Mouse (Mus musculus) layer of hippocampus, adult 11-12 months (tissue): ENCODE data around the gene Sdc4.

Experiments
- DNase-seq: peaks from one replicate; pipeline ENCODE4 v3.0.0; 2022; ENCODE audit warnings: low spot score

Gene Sdc4

DNA sequence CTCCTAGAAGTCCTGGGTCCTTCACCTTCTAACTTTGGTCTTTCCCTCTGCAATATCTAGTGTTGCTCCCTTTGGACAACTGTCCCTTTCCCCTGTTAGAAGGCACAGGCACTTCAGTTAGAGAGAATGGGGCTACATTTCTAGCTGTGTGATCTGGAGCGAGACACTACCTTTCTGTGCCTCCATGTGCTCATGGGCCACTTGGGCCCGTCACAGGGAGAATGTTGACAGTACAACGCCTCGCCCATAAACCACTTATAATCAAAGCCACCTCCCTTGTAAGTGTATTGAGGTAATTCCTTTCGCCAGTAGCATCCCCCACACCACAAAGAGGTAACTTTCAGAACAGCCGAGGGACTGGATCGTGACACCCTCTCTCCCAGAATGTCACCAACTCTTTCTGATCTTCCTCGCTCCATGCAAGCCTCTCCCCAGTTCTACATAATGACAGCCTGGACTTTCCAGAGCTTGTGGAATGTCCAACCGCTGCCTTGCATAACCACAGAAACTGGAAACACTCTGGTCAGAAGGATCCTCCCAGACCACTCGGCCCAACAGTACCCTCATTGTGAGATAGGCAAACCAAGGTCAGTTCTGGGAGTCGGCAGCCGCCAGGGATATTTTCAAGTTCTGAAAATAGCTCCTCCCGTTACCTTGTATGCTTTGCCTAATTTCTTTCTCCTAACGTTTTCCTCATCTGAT lies 5.8 kb upstream of the Sdc4 start:
- DNase-seq: no peak

DNA sequence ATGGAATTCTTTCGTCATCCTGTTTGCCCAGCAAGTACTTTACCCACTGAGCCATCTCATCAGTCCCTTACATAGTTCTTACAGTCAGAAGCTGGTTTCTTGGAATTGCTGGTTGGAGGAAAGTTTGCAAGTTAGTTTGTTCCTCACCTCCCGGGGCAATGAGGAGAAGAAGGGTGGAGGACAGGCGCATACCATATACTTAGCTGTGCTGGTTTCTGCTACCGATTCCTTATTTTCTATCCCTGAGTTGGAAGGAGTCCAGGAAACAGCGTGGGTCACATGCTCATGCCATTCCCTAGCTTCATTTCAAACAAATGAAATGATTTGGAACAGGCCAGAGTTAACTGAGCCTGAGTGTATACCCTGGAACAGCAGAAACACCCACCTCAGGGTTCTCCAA lies 5.2 kb upstream of the Sdc4 start:
- DNase-seq: no peak

DNA sequence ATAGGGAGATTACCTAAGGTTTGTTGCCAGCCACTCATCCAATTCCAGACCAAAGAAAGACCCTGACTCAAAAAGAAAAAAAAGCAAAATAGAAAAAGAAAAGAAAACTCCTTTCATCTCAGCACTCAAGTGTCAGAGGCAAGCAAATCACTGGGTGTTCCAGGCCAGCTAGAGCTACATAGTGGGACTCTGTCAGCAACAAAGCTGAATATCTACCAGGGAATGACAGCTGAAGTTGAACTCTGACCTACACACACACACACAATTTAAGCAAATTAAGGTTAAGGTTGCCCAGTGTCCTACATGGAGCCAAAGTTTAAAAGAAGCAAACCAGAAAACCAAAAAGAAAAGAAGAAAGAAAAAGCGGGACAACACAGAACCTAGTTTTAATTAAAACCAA lies 4.5 kb upstream of the Sdc4 start:
- no peak for DNase-seq

GRCm38 (mm10) chr2:164446086-164446469 lies 2.4 kb upstream of the Sdc4 start:
- DNase-seq: no peak

DNA sequence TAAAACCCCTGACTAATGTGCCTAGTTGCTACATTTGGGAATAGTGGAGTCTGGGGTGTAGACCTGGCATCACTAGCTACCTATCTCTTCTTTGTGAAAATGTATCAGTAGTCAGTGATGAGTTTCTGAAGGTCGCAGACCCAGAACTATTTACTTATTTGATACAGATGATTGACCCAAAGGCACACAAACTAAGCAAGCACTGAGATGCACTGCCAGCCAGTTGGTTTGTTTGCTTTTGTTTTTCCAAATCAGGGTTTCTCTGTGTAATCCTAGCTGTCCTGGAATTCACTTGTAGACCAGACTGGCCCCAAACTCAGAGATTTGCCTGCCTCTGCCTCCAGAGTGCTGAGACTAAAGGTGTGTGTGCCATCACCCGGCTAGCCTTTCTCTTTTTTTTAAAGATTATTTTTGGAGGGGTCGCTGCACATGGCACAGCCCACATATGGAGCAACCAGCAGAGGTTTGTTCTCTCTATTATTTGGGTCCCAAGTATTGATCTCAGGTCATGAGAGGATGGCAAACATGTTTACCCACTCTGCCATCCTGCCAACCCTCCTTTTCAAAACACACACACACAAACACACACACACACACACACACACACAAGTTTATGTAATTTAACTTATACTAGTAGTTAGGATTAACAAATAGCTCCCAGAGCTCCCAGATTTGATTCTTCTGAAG lies 1.9 kb upstream of the Sdc4 start:
- DNase-seq: no peak

- DNase-seq: no peak
Measured at GRCm38 (mm10) chr2:164444701-164445100, 1.0 kb upstream of the Sdc4 start.

DNA sequence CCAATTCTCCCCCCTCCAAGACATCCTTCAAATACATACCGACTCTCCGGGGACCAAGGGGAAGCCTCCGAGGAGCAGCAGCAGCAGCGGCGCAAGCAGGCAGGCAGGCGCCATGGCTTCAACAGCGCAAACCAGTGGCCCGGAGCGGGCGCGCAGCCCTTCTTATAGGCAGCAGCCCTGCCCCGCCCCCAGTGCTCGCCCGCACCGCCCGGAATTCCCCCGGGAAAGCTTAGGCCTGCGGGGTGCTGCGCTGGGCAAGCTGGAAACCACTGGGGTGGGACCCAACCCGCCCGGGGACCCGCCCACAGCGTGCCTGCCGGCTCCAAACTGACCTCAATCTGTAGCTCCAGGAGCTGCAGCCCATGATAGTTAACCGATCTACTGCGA lies 643 bp downstream of the Sdc4 start:
- DNase-seq: peak; percentile 68

GRCm38 (mm10) chr2:164442315-164443050 lies 1.2 kb downstream of the Sdc4 start:
- DNase-seq: no peak

- no peak for DNase-seq
Measured at GRCm38 (mm10) chr2:164441731-164442130, 2.0 kb downstream of the Sdc4 start.

GRCm38 (mm10) chr2:164441155-164441554 lies 2.5 kb downstream of the Sdc4 start:
- no peak for DNase-seq

- no peak for DNase-seq
Measured at GRCm38 (mm10) chr2:164440314-164440713, 3.4 kb downstream of the Sdc4 start.

- DNase-seq: peak; percentile 25
Measured at GRCm38 (mm10) chr2:164439001-164439421, 4.7 kb downstream of the Sdc4 start.

- DNase-seq: no peak
Measured at GRCm38 (mm10) chr2:164438257-164438656, 5.4 kb downstream of the Sdc4 start.

DNA sequence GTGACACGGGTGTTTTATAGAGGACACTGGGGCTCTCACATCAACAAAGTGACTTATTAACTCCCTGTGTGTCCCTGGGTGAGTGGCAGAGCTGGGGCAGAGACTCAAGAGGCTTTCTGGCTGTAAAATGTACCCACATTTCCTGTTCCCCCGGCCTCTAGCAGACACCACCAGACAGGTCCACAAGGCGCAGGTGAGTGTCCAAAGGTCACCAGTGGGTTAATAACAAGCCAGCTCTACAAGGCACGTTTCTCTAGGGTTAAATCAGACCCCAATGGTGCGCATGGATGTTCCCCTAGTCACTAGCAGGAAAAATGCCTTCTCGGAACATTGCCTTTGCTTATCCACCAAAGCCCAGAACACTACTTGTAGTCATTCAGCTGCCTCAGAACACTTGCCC lies 6.0 kb downstream of the Sdc4 start:
- DNase-seq: no peak

GRCm38 (mm10) chr2:164436961-164437360 lies 6.7 kb downstream of the Sdc4 start:
- DNase-seq: no peak

DNA sequence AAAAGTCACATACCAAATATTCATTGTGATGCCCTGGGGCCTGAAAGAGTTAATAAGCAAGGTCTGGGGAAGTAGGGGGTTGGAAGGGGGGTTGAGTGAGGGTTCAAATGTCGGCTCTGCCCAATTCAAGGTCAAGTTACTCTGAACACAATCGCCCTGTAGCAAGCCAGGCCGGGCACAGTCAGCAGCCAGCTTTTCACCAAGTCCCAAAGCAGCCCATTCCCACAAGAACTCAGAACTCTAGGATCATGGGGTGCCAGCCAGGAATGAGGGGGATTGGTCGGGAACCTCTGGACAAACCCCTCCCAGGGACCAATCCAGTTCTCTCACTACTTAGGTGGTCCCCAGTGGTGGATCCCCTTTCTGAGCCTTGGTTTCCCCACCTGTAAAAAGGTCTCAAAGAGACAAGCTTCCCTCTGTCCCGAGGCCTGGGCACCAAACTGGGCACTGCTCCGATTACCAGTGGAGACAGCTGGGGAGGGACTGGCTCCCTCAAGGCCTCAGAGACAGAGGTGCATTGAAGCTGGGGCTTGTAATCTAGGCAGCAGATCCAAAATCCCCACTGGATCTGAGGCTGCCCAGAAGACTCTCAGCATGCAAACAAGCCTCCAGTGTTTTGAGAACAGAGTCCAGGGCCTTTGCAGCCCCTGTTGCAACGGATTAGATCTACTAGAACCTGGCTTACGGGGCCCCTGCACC lies 7.3 kb downstream of the Sdc4 start:
- peak; percentile 35 for DNase-seq

GRCm38 (mm10) chr2:164435216-164436090 lies 8.2 kb downstream of the Sdc4 start:
- no peak for DNase-seq

- no peak for DNase-seq
Measured at GRCm38 (mm10) chr2:164434681-164435080, 9.0 kb downstream of the Sdc4 start.

DNA sequence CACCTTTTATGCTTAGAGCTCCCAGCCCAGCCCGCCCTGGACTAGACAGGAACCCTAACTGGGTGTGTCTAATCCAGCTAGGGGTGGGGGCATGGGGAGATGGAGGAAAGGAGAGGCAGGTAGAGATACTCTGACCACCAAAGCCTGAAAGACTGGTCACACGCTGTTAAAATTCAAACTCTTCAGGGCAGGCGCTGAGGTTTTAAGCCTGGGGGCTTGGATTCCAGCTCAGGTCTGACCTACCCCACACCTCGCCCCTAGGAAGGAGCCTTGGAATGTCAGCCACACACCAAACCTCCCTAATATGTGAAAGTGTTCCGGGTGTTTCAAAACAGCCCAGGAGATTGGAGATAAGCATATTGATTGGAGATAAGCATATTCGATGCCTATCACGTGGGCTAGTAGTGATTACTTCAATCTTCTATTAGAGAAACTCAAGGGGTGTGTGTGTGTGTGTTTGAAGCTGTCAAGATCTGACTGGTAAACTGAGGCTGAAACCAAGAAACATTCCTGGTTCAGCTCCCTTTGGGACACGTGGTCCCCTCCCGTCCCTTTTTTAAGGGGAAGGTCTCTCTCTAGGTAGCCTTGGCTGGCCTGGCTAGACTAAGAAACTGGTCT lies 10.3 kb downstream of the Sdc4 start:
- no peak for DNase-seq

GRCm38 (mm10) chr2:164432541-164433191 lies 11.0 kb downstream of the Sdc4 start:
- no peak for DNase-seq
